In genomic region chr17:85337666-85338065, GRCm38 (mm10) we compare ENCODE assay signal across 19 mouse cellular contexts.
DNase-seq lines count a peak whose midpoint lies in the region; ATAC-seq and TF ChIP-seq lines count a peak whose summit lies in the region.
"Had no signal": no experiment of that assay in that cellular context is flagged by ENCODE, and none has a peak within 500 bp of the region (broad histone marks: within the 10 kb centered on the region; RNA-seq: fewer than 3 reads in every experiment).

No protein-coding gene starts in this region.

- no peak overlapping the region for H3K27ac ChIP-seq in cerebellum, adult 2 months (ENCODE audit: insufficient read depth, low read length)
- H3K27ac ChIP-seq: embryonic facial prominence, embryonic 12.5 days; forebrain, embryonic 13.5 days; forebrain, embryonic 15.5 days had no signal

- WGBS in cerebellum, adult 2 months: 45% methylated on average over 7 of the region's 7 CpGs

- H3K4me3 ChIP-seq in cerebellum, adult 2 months (replicated peaks; ENCODE audit: insufficient read depth, low read depth, low read length): no peak overlapping the region
- H3K4me3 ChIP-seq: embryonic facial prominence, embryonic 10.5 days; embryonic facial prominence, embryonic 12.5 days; forebrain, embryonic 13.5 days; forebrain, embryonic 15.5 days had no signal

- TF ChIP-seq CTCF in cerebellum, adult 2 months (IDR thresholded peaks at IDR 0.05; ENCODE audit: borderline replicate concordance, insufficient read depth, low read depth, low read length): no peak

- no peak for TF ChIP-seq POLR2A in cerebellum, adult 2 months (IDR thresholded peaks at IDR 0.05; ENCODE audit: borderline replicate concordance, insufficient read depth, low read length)

- H3K4me1 ChIP-seq in cerebellum, adult 2 months (ENCODE audit: control insufficient read depth, insufficient read depth, low read length): peaks cover 4% of the 10 kb centered on the region
- H3K4me1 ChIP-seq: embryonic facial prominence, embryonic 12.5 days had no signal

- no peaks in the 10 kb centered on the region for H3K27me3 ChIP-seq in cerebellum, adult 2 months (ENCODE audit: control insufficient read depth, insufficient read depth, low read length)
- H3K27me3 ChIP-seq: CH12.LX; embryonic facial prominence, embryonic 12.5 days; forebrain, embryonic 13.5 days; forebrain, embryonic 15.5 days; Patski had no signal

- no peak for ATAC-seq in cerebellum, adult (ENCODE audit: insufficient number of reproducible peaks, low FRiP score, low TSS enrichment)
- ATAC-seq: CD4-positive, CD25-positive, alpha-beta regulatory T cell, adult 4 months; forebrain, embryonic 13.5 days; forebrain, embryonic 15.5 days; forebrain, postnatal 0 days; Patski had no signal

- DNase-seq in cerebellum, adult 11-12 months: peak; percentile 30
- DNase-seq in cerebellum, postnatal 14 days: no peak
- peak; percentile 36 to 61 for DNase-seq in cerebellum, adult 2 months
- no peak for DNase-seq in cerebellum, postnatal 4 days (ENCODE audit: low spot score in 2 of 2)
- peak; percentile 35 for DNase-seq in cerebellum, adult 9-11 months
- peak; percentile 36 to 50 for DNase-seq in cerebellum, postnatal 36 days
- DNase-seq: adrenal gland, adult 2 months; adrenal gland, postnatal 10 days; adrenal gland, postnatal 25 days; B cell, adult 2 months; forebrain, postnatal 0 days had no signal

Comparison
In these comparisons a context has a peak if more than half of its experiments do, and no peak if none do; other contexts are left out.
1. DNase-seq: peak in cerebellum, adult 11-12 months (single experiment), cerebellum, adult 2 months (2 of 2), cerebellum, adult 9-11 months (single experiment) and cerebellum, postnatal 36 days (2 of 2); none in cerebellum, postnatal 14 days (0 of 2) and cerebellum, postnatal 4 days (0 of 2).